Mouse (Mus musculus) gastrocnemius, adult 18-20 months (tissue): ENCODE measurements around the gene Dhx34. TPM values are rescaled to one million over a fixed set of nuclear protein-coding genes. Genes with fewer than 3 reads are reported as not detected.
A peak's percentile ranks its signal among the peaks of the same experiment; 100 is the strongest.

Experiments used
- DNase-seq: peaks from one replicate; pipeline ENCODE4 v3.0.0; 2021; ENCODE audit warnings: low spot score
- total RNA-seq, 2 experiments: library from RNA; stranded (reverse); gene quantifications; 2 replicates each; pipeline ENCODE4 v1.2.3; 2021

Gene Dhx34
- total RNA-seq, 2 experiments from 2014 or later: 3.9 to 4.4 TPM

GRCm38 (mm10) chr7:16213196-16213595 lies 8.6 kb downstream of the Dhx34 start:
- DNase-seq: no peak

GRCm38 (mm10) chr7:16210862-16211365 lies 10.9 kb downstream of the Dhx34 start:
- peak; percentile 30 for DNase-seq

- DNase-seq: no peak
These were observed 12.8 kb downstream of the Dhx34 start for GRCm38 (mm10) chr7:16208781-16209665.

GRCm38 (mm10) chr7:16207496-16207895 lies 14.3 kb downstream of the Dhx34 start:
- peak; percentile 7 for DNase-seq

- no peak for DNase-seq
These were observed 14.8 kb downstream of the Dhx34 start for GRCm38 (mm10) chr7:16207076-16207475.

GRCm38 (mm10) chr7:16204791-16205190 lies 17.0 kb downstream of the Dhx34 start:
- DNase-seq: no peak

- DNase-seq: no peak
These were observed 18.3 kb downstream of the Dhx34 start for GRCm38 (mm10) chr7:16203505-16203903.

- no peak for DNase-seq
These were observed 18.9 kb downstream of the Dhx34 start for GRCm38 (mm10) chr7:16202756-16203504.

- DNase-seq: no peak
These were observed 20.7 kb downstream of the Dhx34 start for GRCm38 (mm10) chr7:16201136-16201535.

GRCm38 (mm10) chr7:16198540-16198939 lies 23.3 kb downstream of the Dhx34 start:
- no peak for DNase-seq

GRCm38 (mm10) chr7:16197166-16197565 lies 24.7 kb downstream of the Dhx34 start:
- DNase-seq: no peak

GRCm38 (mm10) chr7:16196616-16197015 lies 25.2 kb downstream of the Dhx34 start:
- DNase-seq: no peak

- no peak for DNase-seq
These were observed 28.1 kb downstream of the Dhx34 start for GRCm38 (mm10) chr7:16193702-16194101.

GRCm38 (mm10) chr7:16192315-16192714 lies 29.5 kb downstream of the Dhx34 start:
- peak; percentile 75 for DNase-seq

- DNase-seq: no peak
These were observed 34.3 kb downstream of the Dhx34 start for GRCm38 (mm10) chr7:16187494-16187893.

GRCm38 (mm10) chr7:16183663-16184062 lies 38.2 kb downstream of the Dhx34 start:
- DNase-seq: peak; percentile 19

GRCm38 (mm10) chr7:16178114-16178513 lies 43.7 kb downstream of the Dhx34 start:
- DNase-seq: no peak

GRCm38 (mm10) chr7:16175542-16175931 lies 46.3 kb downstream of the Dhx34 start:
- DNase-seq: no peak

- DNase-seq: peak; percentile 24
These were observed 47.0 kb downstream of the Dhx34 start, which contains the start of gene Meis3 for GRCm38 (mm10) chr7:16174597-16175541. Gene Meis3 (plus strand): TSS chr7:16175090.

- DNase-seq: no peak
These were observed 48.7 kb downstream of the Dhx34 start for GRCm38 (mm10) chr7:16173146-16173545.

GRCm38 (mm10) chr7:16172586-16173140 lies 49.2 kb downstream of the Dhx34 start:
- DNase-seq: no peak
